Comparison of ENCODE assay signal across 15 mouse cellular contexts in genomic region chr5:147189836-147190602, GRCm38 (mm10). TPM values are rescaled to one million over a fixed set of nuclear protein-coding genes. Genes with fewer than 3 reads are reported as not detected.
A peak's percentile ranks its signal among the peaks of the same experiment; 100 is the strongest.
DNase-seq lines count a peak whose midpoint lies in the region; ATAC-seq lines count a peak whose summit lies in the region.
"Had no signal": no experiment of that assay in that cellular context is flagged by ENCODE, and none has a peak within 500 bp of the region (broad histone marks: within the 10 kb centered on the region; RNA-seq: fewer than 3 reads in every experiment).

No protein-coding gene starts in this region.

- DNase-seq in forebrain, embryonic 10.5 days (ENCODE audit: extremely low spot score, low spot score): peak; percentile 27
- no peak for DNase-seq in forebrain, embryonic 14.5 days (ENCODE audit: low spot score)
- peak; percentile 41 for DNase-seq in embryonic facial prominence, embryonic 10.5 days (ENCODE audit: low spot score)
- no peak for DNase-seq in thymus, postnatal 36 days
- no peak for DNase-seq in thymus, adult 18-20 months
- DNase-seq: gastrocnemius, postnatal 10 days; kidney, adult 9 months; lung, postnatal 36 days had no signal

- peak overlapping the region; percentile 48; the same call in 1 of the 2 replicates for H3K4me3 ChIP-seq in forebrain, embryonic 10.5 days
- H3K4me3 ChIP-seq in forebrain, embryonic 14.5 days (ENCODE audit: low read depth, low read length): no peak overlapping the region; the same call in 1 of the 2 replicates
- peak overlapping the region; percentile 48 for H3K4me3 ChIP-seq in embryonic facial prominence, embryonic 10.5 days
- H3K4me3 ChIP-seq in hindbrain, embryonic 16.5 days (ENCODE audit: low read length): peak overlapping the region; percentile 42
- H3K4me3 ChIP-seq in neural tube, embryonic 12.5 days: peak overlapping the region; percentile 51
- H3K4me3 ChIP-seq: heart, embryonic 15.5 days had no signal

- H3K9ac ChIP-seq in forebrain, embryonic 14.5 days (ENCODE audit: low read length): no peak overlapping the region
- H3K9ac ChIP-seq in hindbrain, embryonic 16.5 days (ENCODE audit: low read depth, low read length): peak overlapping the region; percentile 35; the same call in 1 of the 2 replicates
- peak overlapping the region; percentile 22; the same call in 1 of the 2 replicates for H3K9ac ChIP-seq in neural tube, embryonic 12.5 days
- H3K9ac ChIP-seq: embryonic facial prominence, embryonic 13.5 days; heart, embryonic 15.5 days had no signal

- H3K4me1 ChIP-seq in forebrain, embryonic 10.5 days: peaks cover 49% of the 10 kb centered on the region
- H3K4me1 ChIP-seq in forebrain, embryonic 14.5 days (ENCODE audit: control insufficient read depth, insufficient read depth, low read length): peaks cover 17% of the 10 kb centered on the region
- peaks cover 27% of the 10 kb centered on the region for H3K4me1 ChIP-seq in embryonic facial prominence, embryonic 10.5 days
- H3K4me1 ChIP-seq in hindbrain, embryonic 16.5 days (ENCODE audit: control insufficient read depth, insufficient read depth, low read depth, low read length): peaks cover 19% of the 10 kb centered on the region
- H3K4me1 ChIP-seq in neural tube, embryonic 12.5 days: peaks cover 36% of the 10 kb centered on the region

- ATAC-seq in forebrain, embryonic 14.5 days: no peak
- no peak for ATAC-seq in hindbrain, embryonic 16.5 days
- ATAC-seq in neural tube, embryonic 12.5 days (ENCODE audit: low FRiP score, low read depth): no peak
- no peak for ATAC-seq in megakaryocyte, adult 5-6 weeks (ENCODE audit: poor library complexity, severe bottlenecking)

- no peak overlapping the region for H3K27ac ChIP-seq in forebrain, embryonic 10.5 days
- H3K27ac ChIP-seq in forebrain, embryonic 14.5 days (ENCODE audit: low read depth, low read length): no peak overlapping the region
- H3K27ac ChIP-seq in embryonic facial prominence, embryonic 10.5 days (replicated peaks): no peak overlapping the region
- no peak overlapping the region for H3K27ac ChIP-seq in hindbrain, embryonic 16.5 days (ENCODE audit: low read depth, low read length)
- no peak overlapping the region for H3K27ac ChIP-seq in neural tube, embryonic 12.5 days
- H3K27ac ChIP-seq: embryonic facial prominence, embryonic 13.5 days; heart, embryonic 15.5 days had no signal

- no peak overlapping the region for H3K4me2 ChIP-seq in forebrain, embryonic 14.5 days (ENCODE audit: low read length)
- peak overlapping the region; percentile 6; the same call in 1 of the 2 replicates for H3K4me2 ChIP-seq in hindbrain, embryonic 16.5 days (ENCODE audit: low read length)
- peak overlapping the region; percentile 71 for H3K4me2 ChIP-seq in neural tube, embryonic 12.5 days (replicated peaks)
- H3K4me2 ChIP-seq: heart, embryonic 15.5 days had no signal

- WGBS in forebrain, embryonic 10.5 days: under 1% methylated on average over 45 of the region's 46 CpGs
- under 1% methylated on average over 46 of the region's 46 CpGs for WGBS in forebrain, embryonic 14.5 days
- WGBS in embryonic facial prominence, embryonic 10.5 days: 2% methylated on average over 46 of the region's 46 CpGs
- WGBS in hindbrain, embryonic 16.5 days: under 1% methylated on average over 45 of the region's 46 CpGs
- under 1% methylated on average over 46 of the region's 46 CpGs for WGBS in neural tube, embryonic 12.5 days

- no peaks in the 10 kb centered on the region for H3K36me3 ChIP-seq in forebrain, embryonic 10.5 days (replicated peaks)
- H3K36me3 ChIP-seq in forebrain, embryonic 14.5 days (ENCODE audit: control insufficient read depth, insufficient read depth, low read length): no peaks in the 10 kb centered on the region
- H3K36me3 ChIP-seq in embryonic facial prominence, embryonic 10.5 days (replicated peaks): no peaks in the 10 kb centered on the region
- H3K36me3 ChIP-seq in hindbrain, embryonic 16.5 days (ENCODE audit: control insufficient read depth, insufficient read depth, low read length): no peaks in the 10 kb centered on the region
- no peaks in the 10 kb centered on the region for H3K36me3 ChIP-seq in neural tube, embryonic 12.5 days
- H3K36me3 ChIP-seq: embryonic facial prominence, embryonic 13.5 days; heart, embryonic 15.5 days had no signal

- no peaks in the 10 kb centered on the region for H3K9me3 ChIP-seq in forebrain, embryonic 10.5 days
- no peaks in the 10 kb centered on the region for H3K9me3 ChIP-seq in forebrain, embryonic 14.5 days (replicated peaks; ENCODE audit: control insufficient read depth, low read length)
- H3K9me3 ChIP-seq in embryonic facial prominence, embryonic 10.5 days: no peaks in the 10 kb centered on the region
- no peaks in the 10 kb centered on the region for H3K9me3 ChIP-seq in hindbrain, embryonic 16.5 days (ENCODE audit: control insufficient read depth, low read length)
- no peaks in the 10 kb centered on the region for H3K9me3 ChIP-seq in neural tube, embryonic 12.5 days
- H3K9me3 ChIP-seq: embryonic facial prominence, embryonic 13.5 days; heart, embryonic 15.5 days had no signal

- peaks cover 100% of the 10 kb centered on the region for H3K27me3 ChIP-seq in forebrain, embryonic 10.5 days (ENCODE audit: poor library complexity, severe bottlenecking)
- H3K27me3 ChIP-seq in forebrain, embryonic 14.5 days (replicated peaks; ENCODE audit: control insufficient read depth, insufficient read depth, low read length): peaks cover 87% of the 10 kb centered on the region
- peaks cover 99% of the 10 kb centered on the region for H3K27me3 ChIP-seq in embryonic facial prominence, embryonic 10.5 days (replicated peaks; ENCODE audit: low read depth, poor library complexity, severe bottlenecking)
- H3K27me3 ChIP-seq in hindbrain, embryonic 16.5 days (replicated peaks; ENCODE audit: control insufficient read depth, insufficient read depth, low read length): peaks cover 64% of the 10 kb centered on the region
- peaks cover 90% of the 10 kb centered on the region for H3K27me3 ChIP-seq in neural tube, embryonic 12.5 days (replicated peaks)

RNA-seq across cellular contexts. Expression of gene Gsx1, which starts 1.5 kb away (rescaled TPM):
- polyA plus RNA-seq in forebrain, embryonic 10.5 days (2016; fragmentation: Nextera tagmentation; extraction: Ambion mirVana): 2.4 and 3.0 TPM in 2 replicates
- polyA plus RNA-seq in forebrain, embryonic 14.5 days (2014; fragmentation: Nextera tagmentation; extraction: Ambion mirVana): 2.3 and 3.0 TPM in 2 replicates
- polyA plus RNA-seq in embryonic facial prominence, embryonic 10.5 days (2016; fragmentation: Nextera tagmentation; extraction: Ambion mirVana): 0.80 and 2.0 TPM in 2 replicates
- polyA plus RNA-seq in hindbrain, embryonic 16.5 days (2015; fragmentation: Nextera tagmentation; extraction: Ambion mirVana): 3.2 and 3.5 TPM in 2 replicates
- polyA plus RNA-seq in neural tube, embryonic 12.5 days (2016; fragmentation: Nextera tagmentation; extraction: Ambion mirVana): 15.7 and 18.1 TPM in 2 replicates
- total RNA-seq in megakaryocyte, adult 5-6 weeks (2015): not detected in 2 replicates
- not detected in 2 replicates for total RNA-seq in megakaryocyte, adult 5-6 weeks (2017)
- total RNA-seq: gastrocnemius, postnatal 10 days; liver, adult 2 months; neutrophil, adult 5-6 weeks had no signal
- polyA plus RNA-seq: embryonic facial prominence, embryonic 13.5 days; heart, embryonic 15.5 days; liver, adult 2 months had no signal

Comparison
In these comparisons a context has a peak if more than half of its experiments do, and no peak if none do; other contexts are left out.
1. DNase-seq: peak in forebrain, embryonic 10.5 days (single experiment) and embryonic facial prominence, embryonic 10.5 days (single experiment); none in forebrain, embryonic 14.5 days (single experiment), thymus, postnatal 36 days (0 of 2) and thymus, adult 18-20 months (0 of 2).